Mouse (Mus musculus): ENCODE measurements around the gene Vmn1r170. TPM values are rescaled to one million over a fixed set of nuclear protein-coding genes. Genes with fewer than 3 reads are reported as not detected.
"Not testable (repeated sequence)": the region's sequence is repeated elsewhere in the genome, so short reads cannot be mapped to it uniquely, and the experiment has no call there.

The Vmn1r170 gene
- not detected in 2 replicates for polyA plus RNA-seq (2012; rRNA removed)

GRCm38 (mm10) chr7:23605875-23606274 lies at the start of gene Vmn1r170:
Gene Vmn1r170 (plus strand): TSS chr7:23606175.
- not testable (repeated sequence) for H3K27me3 ChIP-seq (ENCODE audit: control insufficient read depth, insufficient read depth, low read length); H3K36me3 ChIP-seq (ENCODE audit: control insufficient read depth, insufficient read depth, low read length); H3K4me3 ChIP-seq (ENCODE audit: control insufficient read depth, low read depth, low read length); H3K27ac ChIP-seq (ENCODE audit: control insufficient read depth, insufficient read depth, low read depth, low read length); H3K4me1 ChIP-seq (ENCODE audit: control insufficient read depth, insufficient read depth, low read length)

- H3K36me3 ChIP-seq (ENCODE audit: control insufficient read depth, insufficient read depth, low read length); H3K27ac ChIP-seq (ENCODE audit: control insufficient read depth, insufficient read depth, low read depth, low read length); H3K27me3 ChIP-seq (ENCODE audit: control insufficient read depth, insufficient read depth, low read length); H3K4me1 ChIP-seq (ENCODE audit: control insufficient read depth, insufficient read depth, low read length); H3K4me3 ChIP-seq (ENCODE audit: control insufficient read depth, low read depth, low read length): not testable (repeated sequence)
These were observed 30.7 kb upstream of the Vmn1r170 start, which contains the start of gene Vmn1r169 for GRCm38 (mm10) chr7:23575226-23575625. Gene Vmn1r169 (plus strand): TSS chr7:23575526.

GRCm38 (mm10) chr7:23630422-23630821 lies 24.4 kb downstream of the Vmn1r170 start, which contains the start of gene Vmn1r171:
Gene Vmn1r171 (plus strand): TSS chr7:23630722.
- TF ChIP-seq CTCF (IDR thresholded peaks at IDR 0.05; ENCODE audit: control insufficient read depth, insufficient read depth, insufficient replicate concordance, low read depth, low read length) (no peak), POLR2A (IDR thresholded peaks at IDR 0.05; ENCODE audit: control insufficient read depth, low read depth, low read length) (no peak)
- no peaks in the 10 kb centered on the region for H3K36me3 ChIP-seq (ENCODE audit: control insufficient read depth, insufficient read depth, low read length)
- H3K4me1 ChIP-seq (ENCODE audit: control insufficient read depth, insufficient read depth, low read length) = no peaks in the 10 kb centered on the region

More at GRCm38 (mm10) chr7:23630422-23630821, 24.4 kb downstream of the Vmn1r170 start, which contains the start of gene Vmn1r171:
- Histone ChIP-seq H3K27ac (ENCODE audit: control insufficient read depth, insufficient read depth, low read depth, low read length) (no peak within 1 kb of the TSS), H3K4me3 (ENCODE audit: control insufficient read depth, low read depth, low read length) (no peak within 1 kb of the TSS), H3K27me3 (ENCODE audit: control insufficient read depth, insufficient read depth, low read length) (no peaks in the 10 kb centered on the region)

Other genes with a start within 250 kb of the Vmn1r170 start
- 0.70 and 1.0 TPM in 2 replicates for gene Nlrp5, start 220.3 kb upstream of the Vmn1r170 start, polyA plus RNA-seq (2012; rRNA removed)
- not detected in 2 replicates for gene Vmn1r167, start 99.0 kb upstream of the Vmn1r170 start, polyA plus RNA-seq (2012; rRNA removed)
- not detected in 2 replicates for gene Vmn1r168, start 66.4 kb upstream of the Vmn1r170 start, polyA plus RNA-seq (2012; rRNA removed)
- gene Vmn1r169, start 30.6 kb upstream of the Vmn1r170 start, polyA plus RNA-seq (2012; rRNA removed) = not detected in 2 replicates
- not detected in 2 replicates for gene Vmn1r171, start 24.5 kb downstream of the Vmn1r170 start, polyA plus RNA-seq (2012; rRNA removed)
- not detected in 2 replicates for gene Vmn1r172, start 52.1 kb downstream of the Vmn1r170 start, polyA plus RNA-seq (2012; rRNA removed)
- gene Vmn1r173, start 94.5 kb downstream of the Vmn1r170 start, polyA plus RNA-seq (2012; rRNA removed) = not detected in 2 replicates
- not detected in 2 replicates for gene Vmn1r174, start 146.1 kb downstream of the Vmn1r170 start, polyA plus RNA-seq (2012; rRNA removed)
- 0.04 TPM in 1 of 2 replicates, not detected in the other for gene Vmn1r175, start 204.5 kb downstream of the Vmn1r170 start, polyA plus RNA-seq (2012; rRNA removed)
- gene Vmn1r176, start 231.2 kb downstream of the Vmn1r170 start, polyA plus RNA-seq (2012; rRNA removed) = not detected in 2 replicates